Mouse (Mus musculus): ENCODE results near the gene Npvf.

Npvf gene

DNA sequence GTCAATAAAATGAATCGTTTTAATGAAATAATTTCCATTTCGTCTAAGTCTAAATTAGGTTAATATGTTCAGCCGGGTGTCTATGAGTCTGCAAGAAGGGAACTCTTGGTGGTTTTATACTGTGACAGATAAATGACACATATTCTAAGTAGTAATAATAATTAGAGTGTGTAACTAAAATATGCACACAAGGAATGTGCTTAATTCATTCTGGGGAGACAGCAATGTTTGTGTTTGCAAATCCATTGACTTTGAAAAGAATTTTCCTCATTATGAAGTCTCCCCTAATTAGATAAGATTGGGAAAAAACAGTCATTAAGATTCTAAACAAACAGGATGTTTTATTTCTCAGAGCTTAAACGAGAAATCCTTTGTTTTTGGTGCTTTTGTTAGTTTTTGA lies at the start of gene Npvf:
Gene Npvf (minus strand): TSS at position 84 of the 400 bp plus-strand sequence.
- no peak for DNase-seq

DNA sequence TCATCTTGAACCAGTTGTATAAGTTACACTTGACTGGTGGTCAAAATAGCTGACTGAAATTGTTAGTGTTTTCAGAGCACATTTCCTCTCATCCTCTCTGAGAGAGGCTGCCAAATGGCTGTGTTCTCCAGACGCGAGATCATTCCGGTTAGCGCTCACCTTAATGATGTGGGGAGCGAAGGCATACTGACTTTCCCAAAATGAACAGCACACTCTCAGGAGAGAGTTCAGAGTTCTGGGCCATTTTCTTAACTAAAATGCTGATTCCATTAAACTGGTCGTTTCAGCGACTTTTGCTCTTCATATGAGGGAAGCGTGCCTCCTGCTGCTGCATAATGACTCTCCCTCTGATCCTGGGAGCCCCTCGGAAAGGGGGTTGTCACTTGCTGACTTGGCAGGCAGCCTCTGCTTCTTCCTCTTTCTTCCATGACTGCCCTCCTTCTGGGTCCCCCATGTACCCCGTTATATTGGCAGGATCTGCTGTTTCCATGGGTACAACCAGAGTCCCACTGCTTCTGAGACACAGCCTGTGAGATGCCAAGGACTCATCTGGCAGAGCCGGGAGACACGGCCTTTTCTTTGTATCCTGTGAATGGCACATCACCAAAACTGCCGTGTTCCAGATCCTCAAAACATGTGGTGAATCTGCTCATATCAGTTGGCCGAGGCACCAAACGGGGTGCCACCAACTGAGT lies 35.0 kb upstream of the Npvf start:
- peak; percentile 84 to 87 for DNase-seq

DNA sequence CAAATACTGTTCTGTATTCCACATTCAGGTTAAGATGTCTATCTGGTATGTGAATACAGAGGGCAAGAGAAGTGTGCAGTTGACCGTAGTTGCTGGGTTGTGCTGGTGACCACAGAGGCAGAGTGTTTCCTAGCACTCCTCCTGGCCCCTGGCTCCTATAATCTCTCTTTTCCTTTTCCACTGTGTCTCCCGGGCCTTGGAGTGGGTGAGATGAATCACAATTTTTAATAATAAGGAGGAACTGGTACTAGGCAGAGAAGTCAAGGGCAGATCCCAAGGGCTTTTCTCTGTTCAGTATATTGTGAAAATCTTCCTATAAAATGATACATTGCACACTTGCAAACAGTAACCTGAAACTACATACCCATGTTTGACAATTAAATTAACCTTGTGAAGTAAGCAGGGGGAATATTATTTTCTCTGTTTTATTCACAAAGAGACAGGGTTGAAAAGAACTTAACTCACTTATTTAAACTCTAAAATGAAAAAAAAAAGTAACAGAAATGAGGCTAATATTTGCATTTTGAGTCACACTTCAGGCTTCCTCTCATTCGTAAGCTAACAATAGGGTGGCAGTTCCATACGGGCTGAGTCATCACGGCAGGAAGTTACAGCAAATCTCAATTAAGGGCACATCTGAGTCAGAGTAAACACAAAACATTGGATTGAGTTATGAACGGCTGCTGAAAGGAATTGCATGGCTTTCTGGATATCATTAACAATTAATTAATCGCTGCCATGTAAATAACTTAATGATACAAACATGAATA lies 30.6 kb upstream of the Npvf start:
- DNase-seq = no peak

DNA sequence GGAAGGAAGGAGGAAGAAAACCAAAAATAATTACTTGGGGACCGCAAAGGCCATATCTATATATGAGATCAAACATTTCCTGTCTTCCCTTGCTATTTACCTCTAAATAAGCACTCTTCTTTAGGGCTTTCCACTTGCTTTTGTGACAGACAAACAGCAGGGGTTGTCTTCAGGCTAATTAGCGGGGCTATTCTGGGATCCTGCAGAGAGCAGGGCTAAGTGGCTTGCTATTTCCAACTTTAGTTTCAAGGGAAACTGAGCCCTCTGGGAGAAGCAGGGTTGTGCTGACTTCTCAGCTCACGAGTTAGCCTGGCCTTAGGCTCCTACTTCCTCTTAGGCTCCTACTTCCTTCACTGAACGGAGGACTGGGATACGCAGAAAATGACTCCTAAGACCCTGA lies 27.3 kb upstream of the Npvf start:
- DNase-seq = no peak

DNA sequence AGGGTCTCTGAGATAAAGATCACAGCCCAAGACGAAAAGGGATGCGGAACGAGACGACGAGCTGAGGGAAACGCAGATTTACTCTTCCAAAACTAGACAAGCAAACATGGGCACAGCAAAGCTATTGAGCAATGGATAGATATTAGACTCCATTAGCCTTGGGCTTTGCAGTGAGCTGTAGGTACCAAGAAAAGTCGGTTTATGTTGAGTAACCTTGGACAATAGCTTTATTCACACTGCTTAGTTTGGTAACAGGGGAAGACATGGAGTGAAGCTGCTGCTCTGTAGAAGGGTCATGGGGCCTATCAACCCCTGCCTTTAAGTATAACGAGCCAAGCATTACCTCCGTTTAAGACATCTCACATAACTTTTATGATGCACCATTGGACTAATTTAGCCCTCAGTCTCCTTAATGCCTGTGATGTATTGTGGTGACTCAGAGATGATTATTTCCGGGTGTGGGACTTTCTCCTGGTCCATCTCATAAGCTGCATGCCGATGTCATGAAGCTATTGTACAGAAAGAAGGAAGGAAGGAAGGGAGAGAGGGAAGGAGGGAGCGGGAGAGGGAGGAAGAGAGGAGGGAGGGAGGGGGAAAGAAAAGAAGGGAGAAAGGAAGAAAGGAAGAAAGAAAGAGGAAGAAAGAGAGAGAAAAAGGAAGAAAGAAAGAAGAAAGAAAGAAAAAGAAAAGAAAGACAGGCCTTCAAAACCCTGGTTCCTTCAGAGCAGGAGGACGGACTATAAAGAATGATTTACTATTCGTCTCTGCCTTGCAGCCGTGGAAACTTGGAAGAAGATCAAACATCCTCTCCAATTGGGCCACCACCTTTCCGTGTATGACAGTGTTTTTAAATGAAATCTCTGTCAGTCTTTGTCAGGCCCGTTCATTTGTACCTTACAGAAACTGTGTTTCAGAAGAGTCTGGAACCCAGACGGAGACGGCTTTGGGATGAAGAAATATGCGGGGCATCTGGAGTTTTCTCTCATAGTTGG lies 26.3 kb upstream of the Npvf start:
- peak; percentile 22 to 41 for DNase-seq

DNA sequence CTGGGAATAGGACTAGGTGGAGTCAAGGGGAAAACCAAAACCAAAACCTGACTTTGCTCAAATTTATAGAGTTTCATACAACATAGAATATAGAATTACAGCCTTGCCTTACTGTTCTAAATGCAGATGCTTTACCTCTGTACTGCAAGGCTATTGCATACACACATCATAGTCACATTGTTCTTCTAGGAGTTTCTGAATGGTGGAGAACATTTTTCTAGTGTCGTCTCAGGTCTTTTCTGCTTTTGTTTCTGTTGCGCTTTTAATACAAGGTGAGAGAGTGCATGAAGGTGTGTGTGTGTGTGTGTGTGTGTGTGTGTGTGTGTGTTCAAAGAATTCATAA lies 25.2 kb upstream of the Npvf start:
- DNase-seq = no peak

DNA sequence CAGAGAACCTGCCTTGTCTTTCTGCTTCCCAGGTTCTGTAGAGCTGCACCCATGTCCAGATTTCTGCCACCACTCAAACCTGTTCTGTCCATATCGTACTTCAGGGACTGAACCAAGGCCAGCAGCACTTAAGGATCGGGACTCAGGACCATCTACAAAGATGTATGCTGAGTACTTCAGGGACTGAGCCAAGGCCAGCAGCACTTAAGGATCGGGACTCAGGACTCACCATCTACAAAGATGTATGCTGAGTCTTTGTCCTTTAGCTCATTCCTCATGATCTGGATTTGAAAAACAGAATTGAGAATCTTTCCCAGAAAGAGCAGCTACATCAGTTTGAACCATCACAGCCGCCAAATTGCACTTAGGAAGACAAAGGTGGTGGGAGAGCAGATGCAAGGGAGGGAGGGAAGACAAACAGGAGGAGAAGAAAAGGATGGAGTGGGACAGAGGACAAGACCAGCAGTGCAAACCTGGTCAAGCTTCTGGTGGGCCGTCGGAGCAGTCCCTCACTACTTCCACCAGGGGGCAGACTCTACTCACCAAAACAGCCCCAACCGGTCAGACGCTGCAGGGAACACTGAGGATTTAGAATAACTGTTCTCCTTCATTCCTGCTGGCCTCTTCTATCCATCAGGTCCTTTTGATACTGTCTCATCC lies 24.7 kb upstream of the Npvf start:
- peak; percentile 92 to 93 for DNase-seq

DNA sequence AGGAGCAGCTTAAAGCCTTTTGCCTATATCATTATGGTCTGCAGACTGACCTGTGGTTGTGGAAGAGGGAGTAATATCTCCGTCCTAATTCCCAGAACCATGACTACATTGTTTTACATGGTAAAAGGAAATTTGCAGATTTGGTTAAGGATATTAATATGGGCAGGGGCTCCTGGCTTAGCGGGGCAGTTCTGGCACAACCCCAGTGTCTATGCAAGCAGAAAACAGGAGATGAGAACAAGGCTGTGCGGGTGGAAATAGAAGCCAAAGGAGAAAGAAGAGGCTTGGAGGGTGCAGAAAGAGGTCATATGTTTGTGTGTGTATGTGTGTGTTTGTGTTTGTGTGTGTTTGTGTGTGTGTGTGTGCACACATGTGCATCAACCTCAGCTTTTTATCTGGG lies 17.0 kb upstream of the Npvf start:
- peak; percentile 81 to 85 for DNase-seq

DNA sequence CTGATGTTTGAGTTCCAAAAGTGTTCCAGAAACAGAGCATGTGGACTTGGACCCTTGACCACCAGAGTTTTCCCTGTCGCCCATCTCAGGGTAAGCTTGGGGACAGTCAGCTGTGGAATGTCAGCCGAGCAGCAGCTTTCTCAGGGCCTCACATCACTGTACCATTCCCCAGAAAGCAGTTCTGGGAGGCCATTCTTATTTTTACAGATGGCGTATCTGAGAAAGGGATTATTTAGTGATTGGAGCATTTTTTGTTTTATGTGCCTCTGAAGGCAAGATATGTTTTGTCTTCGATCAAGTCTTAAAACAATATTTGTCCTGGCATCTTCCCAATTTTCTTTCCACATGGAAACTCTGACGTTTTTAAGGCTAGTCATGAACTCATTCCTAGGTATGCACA lies 12.7 kb upstream of the Npvf start:
- no peak for DNase-seq

DNA sequence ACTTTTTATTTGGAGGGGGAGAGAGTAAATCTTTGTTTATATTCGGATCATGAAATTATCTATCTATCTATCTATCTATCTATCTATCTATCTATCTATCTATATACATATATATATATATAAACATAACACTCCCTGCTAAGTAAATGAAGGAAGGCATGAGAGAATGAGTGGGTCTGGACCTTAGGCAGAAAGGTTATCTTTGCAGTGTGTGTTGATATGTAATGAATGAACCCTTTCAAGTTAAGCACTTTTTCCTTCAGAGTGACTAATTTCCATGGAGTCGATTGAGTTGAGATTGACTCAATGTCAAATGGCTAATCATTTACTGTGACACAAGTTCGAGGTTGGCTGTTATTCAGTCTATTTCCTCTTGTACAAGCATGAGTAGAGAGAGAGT lies 10.8 kb upstream of the Npvf start:
- DNase-seq = no peak

DNA sequence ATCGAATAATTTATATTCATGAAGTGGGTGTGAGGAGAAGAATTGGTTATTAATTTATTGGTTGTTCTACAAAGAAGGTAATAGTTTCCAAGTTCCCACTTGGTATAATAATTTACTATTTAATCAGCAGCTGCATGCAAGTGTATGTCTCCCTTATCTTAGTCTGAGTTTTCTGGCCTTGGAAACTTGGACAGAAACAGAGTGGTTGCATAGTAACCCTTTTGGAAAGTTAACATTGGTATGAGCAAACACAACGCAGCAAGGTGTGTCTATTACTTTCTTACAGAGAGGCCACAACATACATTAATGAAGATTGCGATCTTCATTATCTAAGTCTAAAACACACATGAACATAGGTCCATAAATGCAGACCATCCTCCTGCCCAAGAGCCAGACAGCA lies 10.0 kb upstream of the Npvf start:
- DNase-seq = no peak

DNA sequence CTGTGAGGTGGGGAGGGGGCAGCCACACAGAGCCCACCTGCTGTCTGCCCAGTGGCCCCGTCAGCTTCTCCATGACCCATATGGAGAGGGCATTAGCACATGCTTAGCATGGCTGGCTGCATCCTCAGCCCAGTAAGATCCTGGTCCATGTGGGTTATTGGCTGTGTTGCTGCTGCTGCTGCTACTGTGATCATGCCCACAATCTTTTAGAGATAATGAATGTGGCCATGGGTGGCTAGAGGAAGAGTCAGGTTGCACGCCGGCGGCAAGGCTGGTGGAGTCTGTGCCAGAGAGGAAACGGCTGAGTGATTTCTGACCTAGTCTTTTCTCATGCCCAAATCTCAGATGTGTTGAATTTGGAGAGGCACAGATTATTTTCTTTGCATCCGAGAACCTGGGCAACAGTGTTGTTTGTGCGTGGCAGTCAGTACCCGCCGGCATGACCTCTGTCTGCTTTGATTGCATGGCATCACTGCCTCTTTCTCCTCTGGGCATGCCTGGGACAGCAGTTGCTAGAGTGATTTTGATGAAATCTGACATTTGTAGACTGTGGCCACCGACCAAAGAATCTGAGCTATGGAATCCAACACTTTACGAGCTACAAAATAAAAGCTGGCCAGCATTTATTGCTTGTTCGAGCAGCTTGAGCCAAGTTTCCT lies 8.8 kb upstream of the Npvf start:
- DNase-seq = peak; percentile 78 to 83

DNA sequence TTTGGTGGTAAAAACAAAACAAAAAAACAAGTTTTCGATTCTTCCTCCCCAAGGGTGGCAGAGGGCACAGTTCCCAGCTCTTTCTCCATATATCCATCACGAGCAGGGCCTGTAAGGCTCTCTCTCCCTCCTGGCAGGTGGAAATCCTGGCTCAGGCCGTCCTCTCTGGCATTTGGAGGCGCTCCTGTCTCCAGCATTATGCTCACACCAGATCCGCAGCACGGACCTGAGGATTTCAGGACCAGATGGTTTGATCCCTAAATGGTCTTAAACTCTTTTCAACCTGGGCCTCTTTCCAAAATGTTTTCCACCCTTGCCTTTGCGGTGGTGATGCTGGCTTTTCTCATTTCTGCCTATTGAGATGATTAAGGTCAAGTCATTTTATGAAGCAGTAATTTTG lies 7.5 kb upstream of the Npvf start:
- peak; percentile 88 to 92 for DNase-seq

DNA sequence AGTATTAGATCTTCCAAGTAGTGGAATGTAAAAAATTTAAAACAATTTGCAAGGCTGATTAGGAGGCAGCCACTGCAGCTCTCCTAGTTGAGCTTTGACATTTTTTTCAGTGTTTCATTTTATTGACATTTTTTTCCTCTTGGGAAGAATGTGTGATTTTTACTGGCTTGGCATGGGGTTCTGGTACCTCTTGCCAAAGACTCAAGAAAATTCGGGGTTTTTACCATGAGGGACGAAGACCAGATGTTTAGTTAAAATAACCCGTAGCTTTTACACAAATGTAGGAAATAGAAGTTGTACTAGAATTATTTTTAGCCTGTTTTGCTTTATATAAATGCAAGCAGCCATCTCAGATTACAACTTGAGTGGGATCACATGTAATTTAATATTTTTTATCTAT lies 4.2 kb upstream of the Npvf start:
- DNase-seq = no peak

DNA sequence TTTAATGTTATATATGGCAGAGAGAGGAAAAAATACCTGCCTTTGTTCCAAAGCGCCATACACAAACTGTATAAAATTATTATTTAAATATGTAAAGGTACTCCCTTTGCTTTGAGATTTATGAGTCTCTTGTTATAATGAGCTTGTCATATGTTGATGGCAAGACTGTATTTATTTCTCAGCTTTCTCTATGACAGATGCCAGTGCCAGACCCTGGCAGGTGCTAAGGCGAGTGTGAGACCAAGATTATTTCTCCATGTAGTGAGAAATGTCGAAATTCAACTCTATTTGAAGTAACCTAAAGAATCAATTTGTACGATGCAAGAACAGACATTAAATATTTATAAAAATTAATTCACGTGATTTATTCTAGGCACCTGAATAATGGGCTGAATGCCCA lies 3.8 kb upstream of the Npvf start:
- peak; percentile 57 to 65 for DNase-seq

DNA sequence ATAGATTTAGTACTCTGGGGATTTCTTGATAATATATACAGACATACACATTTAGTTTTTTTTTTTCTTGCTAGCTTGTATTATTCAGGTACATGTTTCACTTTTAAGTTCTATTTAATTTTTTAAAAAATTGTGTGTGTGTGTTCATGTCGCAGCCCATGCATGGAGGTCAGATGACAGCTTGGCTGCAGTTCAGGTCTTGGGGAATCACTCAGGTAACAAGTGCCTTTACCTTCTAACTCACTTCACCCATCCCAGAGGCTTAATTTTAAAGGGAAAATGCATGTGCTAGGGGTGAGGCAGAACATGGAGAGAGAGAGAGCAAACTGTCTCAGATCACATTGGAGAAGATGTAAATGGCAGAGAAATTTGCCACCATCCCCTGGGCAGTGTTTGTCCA lies 2.2 kb upstream of the Npvf start:
- DNase-seq = peak; percentile 54 to 63

DNA sequence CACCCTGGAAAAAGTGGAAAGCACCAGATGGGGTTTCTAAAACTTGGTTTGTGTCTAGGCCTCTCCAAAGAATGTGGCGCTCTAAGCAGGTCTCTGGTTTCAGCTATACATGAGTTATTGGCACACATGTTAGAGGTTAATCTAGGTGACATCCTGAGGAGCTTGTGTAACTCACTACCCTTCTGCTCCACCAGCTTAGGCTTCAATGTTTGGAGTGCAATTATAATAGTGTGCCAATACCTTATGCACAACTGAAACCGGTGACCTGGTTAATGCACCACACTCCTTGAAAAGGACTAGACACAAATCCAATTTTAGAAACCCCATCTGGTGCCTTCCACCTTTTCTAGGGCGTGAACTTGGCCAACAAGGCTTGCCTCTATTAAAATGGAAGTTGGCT lies 1.7 kb upstream of the Npvf start:
- DNase-seq = peak; percentile 68 to 70

DNA sequence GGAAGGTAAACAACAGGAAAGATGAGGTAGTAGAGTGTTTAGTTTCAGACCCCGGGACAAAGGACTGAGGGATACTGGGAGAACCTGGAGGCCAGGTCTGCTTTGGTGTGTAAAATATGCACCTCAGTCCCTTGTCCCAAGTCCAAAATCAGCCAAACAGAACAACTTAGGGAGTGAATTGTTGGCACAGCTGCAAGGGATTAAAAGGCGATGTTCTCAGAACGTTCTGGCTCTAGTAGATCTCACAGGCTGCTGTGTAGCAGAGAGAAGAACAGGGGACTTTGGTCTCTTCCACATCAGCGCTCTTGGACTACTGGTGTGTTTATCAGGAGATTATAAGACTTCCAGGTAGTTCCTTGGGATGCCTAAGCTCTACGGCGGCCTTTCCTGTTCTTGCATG lies 6.6 kb downstream of the Npvf start:
- DNase-seq = no peak

DNA sequence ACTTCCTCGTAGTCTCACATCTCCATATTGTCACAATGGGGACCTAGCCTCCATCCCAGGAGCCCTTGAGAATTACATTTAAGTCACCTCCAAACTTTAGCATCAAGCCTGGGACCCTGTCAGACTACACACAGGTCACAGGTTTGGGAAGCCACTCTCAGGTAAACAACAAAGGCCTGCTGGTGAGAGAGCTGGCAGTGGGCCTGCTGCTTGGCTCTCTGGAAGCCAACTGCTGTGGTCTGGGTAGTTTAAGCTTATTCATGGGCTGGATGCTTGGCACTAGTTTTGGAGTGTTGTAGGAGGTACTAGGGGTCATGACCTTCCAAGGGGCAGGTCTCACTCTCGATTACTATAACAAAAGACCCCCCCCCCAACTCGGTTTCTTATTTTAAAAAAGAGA lies 7.6 kb downstream of the Npvf start:
- no peak for DNase-seq

DNA sequence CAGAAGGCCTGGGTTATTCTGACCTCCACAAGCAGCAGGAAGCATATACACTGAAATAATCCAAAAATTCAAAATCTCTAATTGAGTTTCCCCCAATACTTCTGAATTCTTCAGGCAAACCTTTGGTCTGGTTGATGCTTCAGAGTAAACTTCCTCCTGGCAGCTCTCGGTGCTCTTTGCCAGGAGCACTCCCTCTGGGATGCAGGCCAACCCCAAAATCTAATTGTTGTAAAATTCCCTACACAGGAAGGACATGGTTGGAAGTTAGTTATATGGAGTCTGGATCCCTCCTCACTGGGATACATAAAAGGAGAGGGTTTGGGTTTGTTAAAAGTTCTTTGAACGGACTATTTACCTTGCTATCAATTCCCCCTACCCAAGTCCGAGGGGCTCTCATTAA lies 9.5 kb downstream of the Npvf start:
- DNase-seq = no peak

DNA sequence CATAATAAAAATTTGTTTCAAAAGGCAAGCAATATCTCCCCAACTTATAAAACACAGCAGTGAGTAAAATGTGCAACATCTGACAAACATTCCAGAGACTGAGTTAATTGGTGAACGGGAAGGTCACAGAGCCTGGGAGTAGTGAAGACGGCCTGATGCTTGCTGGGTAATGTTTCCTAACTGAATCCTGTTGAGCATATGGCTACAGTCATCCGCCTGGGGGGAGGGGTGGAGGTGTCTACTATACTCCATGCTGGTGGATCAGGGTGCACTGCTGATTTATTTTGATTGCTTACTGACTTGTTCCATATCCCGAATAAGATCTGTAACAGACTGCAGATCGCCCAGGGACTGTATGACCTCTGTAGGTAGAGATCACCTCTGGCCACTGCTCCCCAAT lies 12.3 kb downstream of the Npvf start:
- peak; percentile 59 to 64 for DNase-seq

DNA sequence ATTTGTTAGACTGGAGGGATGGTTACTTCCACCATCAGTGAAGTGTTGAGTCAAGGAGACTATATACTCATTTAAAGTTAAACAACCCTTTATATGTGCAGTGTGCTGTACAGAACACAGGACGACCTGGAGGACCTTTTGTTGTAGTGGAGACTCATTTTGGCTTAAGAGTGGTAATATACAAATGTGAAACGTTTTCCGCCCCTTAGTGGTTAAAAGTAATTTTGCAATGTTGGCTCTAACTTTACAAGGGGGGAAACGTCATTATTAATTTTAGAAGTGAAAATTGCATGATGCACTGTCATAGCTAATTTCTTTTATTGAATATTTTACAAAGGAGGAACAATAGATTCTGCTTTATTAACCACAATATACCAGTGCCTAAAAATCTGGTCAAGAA lies 13.9 kb downstream of the Npvf start:
- DNase-seq = peak; percentile 45 to 77
